Mouse (Mus musculus) liver, adult 2 months (tissue): ENCODE measurements around the gene Egr4.

Experiments
- CTCF ChIP-seq: fragments of 200-500 bp; IDR thresholded peaks from 2 replicates; pipeline ENCODE4 v1.5.1; 2011; ENCODE audit warnings: low read depth, low read length, control low read depth
- POLR2A ChIP-seq: fragments of 200-500 bp; IDR thresholded peaks from 2 replicates; pipeline ENCODE4 v1.6.1; 2011; ENCODE audit warnings: low read length, control low read depth; ENCODE audit not compliant: insufficient read depth; ENCODE audit errors: extremely low read depth

GRCm38 (mm10) chr6:85502103-85502910 is 11.1 kb downstream of the Egr4 start:
- TF ChIP-seq CTCF (no peak), POLR2A (no peak)
